In genomic region chr1:181257585-181258555, GRCm38 (mm10) we compare ENCODE assay signal across 7 mouse cellular contexts. TPM values are rescaled to one million over a fixed set of nuclear protein-coding genes. Genes with fewer than 3 reads are reported as not detected.
DNase-seq lines count a peak whose midpoint lies in the region; ATAC-seq and TF ChIP-seq lines count a peak whose summit lies in the region.

No protein-coding gene starts in this region.

- peak overlapping the region; percentile 8; the same call in 1 of the 2 replicates for H3K4me3 ChIP-seq in ES-Bruce4 (ENCODE audit: low read depth, low read length)
- no peak overlapping the region for H3K4me3 ChIP-seq in forebrain, postnatal 0 days (ENCODE audit: low read depth, low read length)

- peak overlapping the region; percentile 26; the same call in 1 of the 2 replicates for H3K27ac ChIP-seq in ES-Bruce4 (ENCODE audit: insufficient read depth, low read length)
- no peak overlapping the region for H3K27ac ChIP-seq in forebrain, postnatal 0 days (ENCODE audit: low read depth, low read length)

- peak; percentile 85 for DNase-seq in adrenal gland, adult 8-10 months
- peak; percentile 70 to 75 for DNase-seq in heart, adult 9 months (ENCODE audit: low spot score in 2 of 2)
- peak; percentile 39 to 77 for DNase-seq in kidney, postnatal 25 days
- DNase-seq in layer of hippocampus, postnatal 25 days (ENCODE audit: extremely low spot score in 1 of 2, low spot score in 1 of 2): no peak
- DNase-seq in forebrain, postnatal 0 days: no peak

- peaks cover 4% of the 10 kb centered on the region for H3K4me1 ChIP-seq in ES-Bruce4 (ENCODE audit: control insufficient read depth, insufficient read depth, low read length)
- peaks cover 4% of the 10 kb centered on the region; the same call in 1 of the 2 replicates for H3K4me1 ChIP-seq in forebrain, postnatal 0 days (ENCODE audit: insufficient read depth)

- no peaks in the 10 kb centered on the region for H3K36me3 ChIP-seq in ES-Bruce4 (ENCODE audit: control insufficient read depth, insufficient read depth, low read length, poor library complexity, severe bottlenecking)
- no peaks in the 10 kb centered on the region for H3K36me3 ChIP-seq in forebrain, postnatal 0 days (ENCODE audit: insufficient read depth)

- peak; percentile 68 for ATAC-seq in monocyte, adult 5-6 weeks (replicated peaks; ENCODE audit: insufficient number of reproducible peaks, low FRiP score, low TSS enrichment, poor library complexity, severe bottlenecking)
- ATAC-seq in forebrain, postnatal 0 days: no peak

- H3K4me2 ChIP-seq in forebrain, postnatal 0 days (ENCODE audit: low read depth): no peak overlapping the region

- H3K9me3 ChIP-seq in ES-Bruce4 (replicated peaks; ENCODE audit: control insufficient read depth, insufficient read depth, low read length, poor library complexity, severe bottlenecking): peaks cover 8% of the 10 kb centered on the region
- no peaks in the 10 kb centered on the region for H3K9me3 ChIP-seq in forebrain, postnatal 0 days (ENCODE audit: low read length)

- no peak for TF ChIP-seq CTCF in ES-Bruce4 (IDR thresholded peaks at IDR 0.05; ENCODE audit: low read depth, low read length)
- no peak for TF ChIP-seq CTCF in forebrain, postnatal 0 days (IDR thresholded peaks at IDR 0.05; ENCODE audit: low read depth)

- TF ChIP-seq POLR2A in ES-Bruce4 (IDR thresholded peaks at IDR 0.05; ENCODE audit: insufficient read depth, low read length): no peak

- TF ChIP-seq EP300 in ES-Bruce4 (IDR thresholded peaks at IDR 0.05; ENCODE audit: insufficient read depth, low read depth, low read length): no peak

- H3K9ac ChIP-seq in ES-Bruce4 (ENCODE audit: low read depth, poor library complexity, severe bottlenecking): peak overlapping the region; percentile 42
- no peak overlapping the region for H3K9ac ChIP-seq in forebrain, postnatal 0 days

- H3K27me3 ChIP-seq in ES-Bruce4 (ENCODE audit: control insufficient read depth, insufficient read depth, low read length, poor library complexity, severe bottlenecking): no peaks in the 10 kb centered on the region
- no peaks in the 10 kb centered on the region for H3K27me3 ChIP-seq in forebrain, postnatal 0 days (ENCODE audit: insufficient read depth, low read length)

- 78% methylated on average over 20 of the region's 20 CpGs for WGBS in forebrain, postnatal 0 days

RNA-seq across cellular contexts. Expression of gene Wdr26, which starts 46.1 kb away (rescaled TPM):
- polyA plus RNA-seq in ES-Bruce4 (2011; ENCODE audit: insufficient read depth, insufficient read length, low read depth, missing spikeins): 163 and 167 TPM in 2 replicates
- total RNA-seq in adrenal gland, adult 8-10 months (2022): 100 to 1,000 TPM; 120 to 162 (median 149) TPM
- 228 to 273 TPM (median 242 TPM) in 3 replicates for total RNA-seq in monocyte, adult 5-6 weeks (2017)
- total RNA-seq in layer of hippocampus, postnatal 25 days (2021): 100 to 1,000 TPM; 109 to 116 TPM
- 51.5 and 55.6 TPM in 2 replicates for total RNA-seq in forebrain, postnatal 0 days (2014; rRNA removed)
- 26.1 and 43.0 TPM in 2 replicates for polyA plus RNA-seq in forebrain, postnatal 0 days (2015; fragmentation: Nextera tagmentation; extraction: Ambion mirVana)

Comparison
In these comparisons a context has a peak if more than half of its experiments do, and no peak if none do; other contexts are left out.
1. DNase-seq: peak in adrenal gland, adult 8-10 months (single experiment), heart, adult 9 months (2 of 2) and kidney, postnatal 25 days (2 of 2); none in layer of hippocampus, postnatal 25 days (0 of 2) and forebrain, postnatal 0 days (single experiment).